Mouse (Mus musculus) myocyte (in vitro differentiated cells): Measurements from ENCODE around the gene Nup107.

Experiments
- E2F4 ChIP-seq: IDR thresholded peaks from one replicate; pipeline ENCODE4 v1.6.1; 2011; ENCODE audit warnings: mild to moderate bottlenecking, control low read depth, moderate library complexity; ENCODE audit not compliant: insufficient read depth
- MAX ChIP-seq: IDR thresholded peaks from one replicate; pipeline ENCODE4 v1.6.1; 2011; ENCODE audit warnings: low read depth, mild to moderate bottlenecking, control low read depth
- SRF ChIP-seq: IDR thresholded peaks from one replicate; pipeline ENCODE4 v1.6.1; 2011; ENCODE audit warnings: low read depth; ENCODE audit not compliant: control insufficient read depth, insufficient read length

GRCm38 (mm10) chr10:117779581-117780305 is 12.8 kb downstream of the Nup107 start:
- TF ChIP-seq MAX (no peak), SRF (no peak), E2F4 (no peak)
